Mouse (Mus musculus) midbrain, embryonic 11.5 days (tissue): ENCODE measurements around the gene Slc7a6os. TPM values are rescaled to one million over a fixed set of nuclear protein-coding genes. Genes with fewer than 3 reads are reported as not detected.

ENCODE experiments used
- ATAC-seq: fragments of 200-750 bp; cut with Nextera tagmentation; 2 replicates; pipeline ENCODE4 v1.8.0; 2017; ENCODE audit warnings: moderate TSS enrichment, moderate library complexity; ENCODE audit not compliant: low FRiP score
- DNase-seq: peaks from one replicate; pipeline ENCODE4 v3.0.0; 2015; ENCODE audit warnings: low spot score; ENCODE audit errors: missing footprints
- H3K27ac ChIP-seq: fragments of 300-500 bp; sonication (generic); 2 replicates; pipeline ENCODE4 v1.5.1; 2014; ENCODE audit warnings: low read depth, low read length
- H3K27me3 ChIP-seq: fragments of 300-500 bp; sonication (generic); 2 replicates; pipeline ENCODE4 v1.6.1; 2014; ENCODE audit warnings: mild to moderate bottlenecking, low read length, moderate library complexity, mixed read lengths; ENCODE audit not compliant: control insufficient read depth, insufficient read depth
- H3K36me3 ChIP-seq: fragments of 300-500 bp; sonication (generic); 2 replicates; pipeline ENCODE4 v1.6.1; 2014; ENCODE audit warnings: mild to moderate bottlenecking, low read length, moderate library complexity, mixed read lengths; ENCODE audit not compliant: control insufficient read depth, insufficient read depth
- H3K4me1 ChIP-seq: fragments of 300-500 bp; sonication (generic); 2 replicates; pipeline ENCODE4 v1.6.1; 2014; ENCODE audit warnings: low read length; ENCODE audit not compliant: control insufficient read depth, insufficient read depth
- H3K4me2 ChIP-seq: fragments of 300-500 bp; sonication (generic); 2 replicates; pipeline ENCODE4 v1.6.1; 2014; ENCODE audit warnings: mild to moderate bottlenecking, moderate library complexity
- H3K4me3 ChIP-seq: fragments of 300-500 bp; sonication (generic); 2 replicates; pipeline ENCODE4 v1.5.1; 2014; ENCODE audit warnings: low read depth, low read length
- H3K9ac ChIP-seq: fragments of 300-500 bp; sonication (generic); 2 replicates; pipeline ENCODE4 v1.6.1; 2014; ENCODE audit warnings: low read length
- H3K9me3 ChIP-seq: fragments of 300-500 bp; sonication (generic); 2 replicates; pipeline ENCODE4 v1.6.1; 2016; ENCODE audit warnings: low read length; ENCODE audit not compliant: control insufficient read depth
- WGBS: fragments of 180-500 bp; shearing (Covaris S2); extraction: QIAGEN DNeasy Blood & Tissue Kit; methylation state at CpG from one replicate; pipeline ENCODE4 v1.1.7; 2014; 5-methylcytosine and 5-hydroxymethylcytosine counted together
- polyA plus RNA-seq: library from polyadenylated mRNA; unstranded; fragments of >200 nt; fragmentation: Nextera tagmentation; extraction: Ambion mirVana; gene quantifications from 2 replicates; pipeline ENCODE4 v1.2.1, GENCODE M21; 2014

The Slc7a6os gene
- polyA plus RNA-seq, 1 experiment from 2014 or later = 41.5 TPM

- peak; percentile 97 for DNase-seq
- 3% methylated on average over 54 of the region's 54 CpGs for WGBS
- H3K9ac ChIP-seq = peak overlapping the region; percentile 90
- no peaks in the 10 kb centered on the region for H3K27me3 ChIP-seq
- H3K36me3 ChIP-seq = no peaks in the 10 kb centered on the region
- H3K4me2 ChIP-seq = peak overlapping the region; percentile 82
- no peaks in the 10 kb centered on the region for H3K9me3 ChIP-seq
- peaks cover 8% of the 10 kb centered on the region for H3K4me1 ChIP-seq
- H3K4me3 ChIP-seq = peak overlapping the region; percentile 84
- peak; percentile 81 for ATAC-seq
- H3K27ac ChIP-seq = peak overlapping the region; percentile 75
Observed at GRCm38 (mm10) chr8:106169017-106169933, 41.5 kb downstream of the Slc7a6os start.

DNA sequence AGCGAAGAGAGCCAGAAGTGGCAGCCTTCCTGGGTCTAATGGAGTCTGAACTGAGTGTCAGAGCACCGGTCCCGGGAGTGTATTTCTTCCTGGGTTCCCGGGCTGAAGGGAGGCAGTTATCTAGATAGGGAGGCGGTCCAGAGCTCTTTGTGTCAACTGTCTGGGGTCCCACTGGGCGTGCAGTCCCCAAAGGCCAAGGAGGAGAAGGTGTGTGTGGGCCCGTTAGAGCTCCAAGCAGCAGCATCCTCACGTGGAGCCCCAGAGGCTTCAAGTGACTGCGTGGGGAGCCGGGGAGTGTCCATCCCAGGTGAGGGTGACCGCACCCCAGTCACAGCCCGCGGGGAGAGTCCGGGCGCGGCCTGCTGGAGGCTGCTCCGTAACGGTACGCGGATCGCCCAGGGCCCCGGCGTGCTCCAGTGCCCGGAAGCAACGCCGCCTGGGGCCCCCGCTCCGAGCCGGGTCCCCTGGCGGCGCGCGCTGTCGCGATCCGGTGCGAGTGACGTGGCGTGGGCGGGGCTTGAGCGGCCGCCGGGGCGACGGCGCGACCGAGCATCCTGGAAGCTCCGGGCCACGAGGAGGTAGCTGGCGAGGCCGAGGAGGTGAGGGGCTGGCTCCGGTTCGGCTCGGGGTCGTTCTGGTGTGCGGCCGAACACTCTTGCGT lies 42.2 kb downstream of the Slc7a6os start, which contains the start of gene Slc7a6:
Gene Slc7a6, plus strand, starts transcription at position 502 of the 661 bp plus-strand sequence.
- WGBS = under 1% methylated on average over 59 of the region's 59 CpGs
- peak within 1 kb of the TSS; percentile 90 for H3K9ac ChIP-seq
- H3K9me3 ChIP-seq = no peaks in the 10 kb centered on the region
- H3K4me1 ChIP-seq = peaks cover 8% of the 10 kb centered on the region
- DNase-seq (peak; percentile 99), ATAC-seq (peak; percentile 94)
- H3K4me2 ChIP-seq = peak within 1 kb of the TSS; percentile 82
- no peaks in the 10 kb centered on the region for H3K27me3 ChIP-seq
- H3K36me3 ChIP-seq = no peaks in the 10 kb centered on the region
- H3K4me3 ChIP-seq = peak within 1 kb of the TSS; percentile 84
- H3K27ac ChIP-seq = peak within 1 kb of the TSS; percentile 75

GRCm38 (mm10) chr8:106165460-106165859 lies 45.3 kb downstream of the Slc7a6os start:
- H3K4me2 ChIP-seq = no peak overlapping the region
- H3K4me3 ChIP-seq = no peak overlapping the region
- H3K27me3 ChIP-seq = no peaks in the 10 kb centered on the region
- ATAC-seq (no peak), DNase-seq (peak; percentile 97)
- peaks cover 2% of the 10 kb centered on the region; the same call in 1 of the 2 replicates for H3K36me3 ChIP-seq
- WGBS = 49% methylated on average over 4 of the region's 4 CpGs
- H3K9me3 ChIP-seq = no peaks in the 10 kb centered on the region
- no peak overlapping the region for H3K9ac ChIP-seq
- no peak overlapping the region for H3K27ac ChIP-seq
- H3K4me1 ChIP-seq = peaks cover 8% of the 10 kb centered on the region

DNA sequence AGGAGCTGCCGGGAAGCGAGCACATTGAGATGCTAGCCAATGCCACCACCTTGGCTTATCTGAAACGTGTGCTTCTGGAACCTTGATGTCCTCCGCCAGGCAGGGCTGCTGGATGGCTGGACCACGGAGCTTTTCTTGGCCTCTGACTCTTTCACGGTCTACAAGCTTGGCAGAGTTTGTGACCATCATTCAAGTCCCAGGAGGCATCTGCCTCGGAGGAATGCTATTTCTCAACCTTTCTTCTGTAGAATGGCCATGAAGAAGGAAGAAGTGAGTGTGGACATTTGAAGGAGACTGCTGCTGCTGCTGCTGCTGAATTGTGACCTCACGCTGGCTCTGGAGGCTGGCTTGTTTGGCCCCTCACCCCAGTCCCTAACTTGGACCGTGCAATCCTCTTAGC lies 47.5 kb downstream of the Slc7a6os start:
- H3K27me3 ChIP-seq = no peaks in the 10 kb centered on the region
- no peak overlapping the region for H3K9ac ChIP-seq
- H3K27ac ChIP-seq = no peak overlapping the region
- H3K9me3 ChIP-seq = no peaks in the 10 kb centered on the region
- DNase-seq (no peak), ATAC-seq (no peak)
- H3K4me1 ChIP-seq = peaks cover 3% of the 10 kb centered on the region
- peaks cover 2% of the 10 kb centered on the region; the same call in 1 of the 2 replicates for H3K36me3 ChIP-seq
- H3K4me2 ChIP-seq = no peak overlapping the region
- WGBS = 92% methylated on average over 9 of the region's 9 CpGs
- H3K4me3 ChIP-seq = no peak overlapping the region

DNA sequence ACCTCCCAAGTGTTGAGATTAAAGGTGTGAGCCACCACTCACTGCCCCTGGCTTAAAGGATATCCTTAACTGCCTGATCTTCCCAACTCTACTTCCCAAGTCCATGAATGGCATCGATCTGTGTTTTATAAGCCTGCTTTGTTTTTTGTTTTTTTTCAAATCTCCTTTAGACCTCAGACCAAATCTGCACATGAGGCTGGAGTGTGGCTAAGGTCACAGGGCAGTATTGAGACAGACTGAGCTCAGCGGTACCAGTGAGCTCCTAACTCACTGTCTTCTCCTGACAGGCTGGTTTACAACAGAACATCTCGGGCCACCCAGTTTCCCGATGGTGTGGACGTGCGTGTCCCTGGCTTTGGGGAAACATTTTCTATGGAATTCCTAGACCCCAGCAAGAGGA lies 50.9 kb downstream of the Slc7a6os start:
- WGBS = 90% methylated on average over 6 of the region's 6 CpGs
- Histone ChIP-seq H3K4me3 (no peak overlapping the region), H3K4me2 (no peak overlapping the region), H3K27me3 (no peaks in the 10 kb centered on the region), H3K36me3 (peaks cover 4% of the 10 kb centered on the region), H3K9me3 (no peaks in the 10 kb centered on the region), H3K4me1 (no peaks in the 10 kb centered on the region), H3K9ac (no peak overlapping the region), H3K27ac (no peak overlapping the region)
- peak; percentile 6 for DNase-seq
- no peak for ATAC-seq

DNA sequence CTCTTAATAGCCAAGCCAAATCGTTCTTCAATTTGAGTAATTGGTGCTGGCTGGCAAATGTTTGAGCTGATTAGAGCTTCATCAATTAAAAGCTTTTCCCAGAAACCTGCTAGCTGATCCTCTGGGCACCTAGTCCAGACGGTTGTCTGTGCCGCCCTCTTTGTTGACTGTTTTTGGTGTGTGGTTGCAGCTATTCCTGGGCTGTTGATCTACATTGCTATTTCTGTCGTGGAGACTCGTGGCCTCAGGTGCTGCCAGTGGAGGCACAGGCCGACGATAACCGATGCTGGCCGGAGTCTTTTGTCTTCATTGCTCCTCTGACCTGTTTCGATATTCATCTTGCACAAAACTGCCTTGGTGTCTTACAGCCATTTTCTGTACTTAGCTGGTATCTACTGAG lies 52.4 kb downstream of the Slc7a6os start:
- H3K9ac ChIP-seq = no peak overlapping the region
- no peaks in the 10 kb centered on the region for H3K9me3 ChIP-seq
- no peak overlapping the region for H3K4me2 ChIP-seq
- no peaks in the 10 kb centered on the region for H3K4me1 ChIP-seq
- WGBS = 88% methylated on average over 10 of the region's 10 CpGs
- H3K36me3 ChIP-seq = peaks cover 5% of the 10 kb centered on the region
- DNase-seq (peak; percentile 70), ATAC-seq (no peak)
- no peak overlapping the region for H3K27ac ChIP-seq
- no peak overlapping the region for H3K4me3 ChIP-seq
- H3K27me3 ChIP-seq = no peaks in the 10 kb centered on the region

DNA sequence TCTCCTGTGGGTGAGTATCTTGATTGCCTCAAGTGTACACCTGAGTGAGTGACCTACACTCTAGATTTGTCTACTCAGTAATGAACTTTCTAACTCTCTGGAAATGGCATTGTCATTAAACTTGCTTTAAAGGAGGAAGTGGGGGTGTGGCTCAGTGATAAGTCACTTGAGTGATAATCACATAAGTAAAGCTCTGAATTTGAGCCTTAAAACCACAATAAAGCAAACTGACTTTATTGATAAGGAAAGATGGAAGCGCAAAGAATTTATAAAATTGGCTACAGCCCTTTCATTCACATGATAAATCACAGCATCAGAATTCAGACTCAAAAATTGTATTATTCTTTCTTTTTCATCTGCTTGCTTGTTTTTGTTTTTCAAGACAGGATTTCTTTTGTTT lies 53.3 kb downstream of the Slc7a6os start:
- Histone ChIP-seq H3K4me3 (no peak overlapping the region), H3K9me3 (no peaks in the 10 kb centered on the region), H3K36me3 (peaks cover 5% of the 10 kb centered on the region; the same call in 1 of the 2 replicates), H3K27ac (no peak overlapping the region), H3K9ac (no peak overlapping the region), H3K27me3 (no peaks in the 10 kb centered on the region), H3K4me2 (no peak overlapping the region), H3K4me1 (no peaks in the 10 kb centered on the region)
- WGBS = 90% methylated on average over 1 of the region's 1 CpGs
- ATAC-seq = no peak
- DNase-seq = no peak

DNA sequence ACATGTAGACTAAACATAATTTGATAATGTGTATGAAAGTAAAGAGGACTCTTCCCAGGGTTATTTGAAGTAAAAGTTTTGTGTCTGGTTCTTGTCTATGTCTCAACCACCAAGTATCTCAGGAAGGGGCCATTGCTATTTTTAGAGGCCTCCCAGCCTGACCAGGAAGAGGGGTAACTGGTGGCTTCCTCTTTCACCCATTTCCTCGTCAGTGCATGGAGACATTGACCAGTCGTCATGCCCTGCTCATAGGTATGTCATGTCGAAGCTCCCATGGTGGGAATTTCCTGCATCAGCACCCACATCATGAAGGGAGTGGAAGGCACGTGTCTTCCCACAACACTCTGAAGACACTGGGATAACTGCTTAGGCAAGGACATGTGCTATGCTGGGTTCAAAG lies 57.9 kb downstream of the Slc7a6os start:
- WGBS = 81% methylated on average over 4 of the region's 4 CpGs
- Histone ChIP-seq H3K27me3 (no peaks in the 10 kb centered on the region), H3K4me3 (no peak overlapping the region), H3K9ac (no peak overlapping the region), H3K4me1 (peaks cover 8% of the 10 kb centered on the region), H3K27ac (no peak overlapping the region), H3K4me2 (no peak overlapping the region), H3K9me3 (no peaks in the 10 kb centered on the region), H3K36me3 (peaks cover 3% of the 10 kb centered on the region; the same call in 1 of the 2 replicates)
- ATAC-seq = no peak
- peak; percentile 6 for DNase-seq

GRCm38 (mm10) chr8:106151041-106151440 lies 59.7 kb downstream of the Slc7a6os start:
- peaks cover 8% of the 10 kb centered on the region for H3K4me1 ChIP-seq
- H3K36me3 ChIP-seq = peaks cover 3% of the 10 kb centered on the region; the same call in 1 of the 2 replicates
- no peak for DNase-seq
- no peaks in the 10 kb centered on the region for H3K9me3 ChIP-seq
- H3K27ac ChIP-seq = no peak overlapping the region
- no peak for ATAC-seq
- no peak overlapping the region; the same call in 1 of the 2 replicates for H3K9ac ChIP-seq
- H3K4me2 ChIP-seq = peak overlapping the region; percentile 86
- peak overlapping the region; percentile 75 for H3K4me3 ChIP-seq
- H3K27me3 ChIP-seq = no peaks in the 10 kb centered on the region
- WGBS = 86% methylated on average over 9 of the region's 9 CpGs
